Mouse (Mus musculus) layer of hippocampus, adult 18-20 months (tissue): ENCODE results near the gene C1qtnf1. TPM values are rescaled to one million over a fixed set of nuclear protein-coding genes. Genes with fewer than 3 reads are reported as not detected.

ENCODE experiments used
- DNase-seq, 2 experiments: peaks; one replicate each; pipeline ENCODE4 v3.0.0; 2022; ENCODE audit warnings: low spot score in 2 of 2
- total RNA-seq, 2 experiments: library from RNA; stranded (reverse); gene quantifications; 2 replicates each; pipeline ENCODE4 v1.2.3; 2021

C1qtnf1 gene
- total RNA-seq, 2 experiments from 2014 or later = 2.0 to 2.9 TPM

DNA sequence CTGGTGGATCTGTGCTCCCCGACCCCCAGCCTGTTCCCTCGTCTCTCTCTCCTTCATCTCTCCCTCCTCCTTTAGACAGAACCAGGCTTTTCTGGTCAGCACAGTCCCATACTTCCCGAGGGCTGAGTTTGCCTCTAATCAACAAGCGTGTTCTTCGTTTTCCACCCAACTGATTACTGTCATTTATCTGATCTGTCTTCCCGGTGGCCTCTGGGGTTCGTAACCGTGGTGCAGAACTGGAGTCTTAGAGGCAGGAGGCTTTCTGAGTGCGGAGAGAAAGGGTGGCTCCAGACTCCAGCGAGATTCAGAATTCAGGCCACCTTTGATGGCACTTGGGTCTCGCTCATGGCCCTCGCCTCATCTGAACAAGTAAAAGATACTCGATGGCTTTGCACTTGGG lies 6.1 kb downstream of the C1qtnf1 start:
- no peak for DNase-seq

DNA sequence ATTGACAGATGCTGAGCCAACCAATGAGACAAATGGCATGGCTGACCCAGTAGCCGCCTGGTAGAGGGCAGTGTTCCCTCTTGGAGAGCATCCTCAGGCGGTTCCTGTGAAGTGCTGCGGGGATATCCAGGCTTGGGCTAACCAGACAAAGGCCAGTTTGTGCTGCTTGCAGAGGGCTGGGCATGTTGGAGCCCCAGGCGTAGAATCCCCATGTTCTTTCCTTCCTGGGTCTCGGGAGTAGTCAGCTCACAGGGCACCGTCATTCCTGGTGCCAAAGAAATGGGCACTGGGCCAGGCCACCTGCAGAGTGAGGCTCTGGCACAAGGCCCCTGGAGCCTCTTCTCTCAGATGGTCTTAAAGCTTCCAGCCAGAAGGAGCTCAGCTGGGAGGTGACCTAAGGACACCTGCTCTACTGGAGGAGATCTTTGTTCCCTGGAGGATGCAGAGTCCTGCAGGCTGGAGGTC lies 8.5 kb downstream of the C1qtnf1 start:
- peak in 1 of 2 experiments; percentile 41 for DNase-seq

DNA sequence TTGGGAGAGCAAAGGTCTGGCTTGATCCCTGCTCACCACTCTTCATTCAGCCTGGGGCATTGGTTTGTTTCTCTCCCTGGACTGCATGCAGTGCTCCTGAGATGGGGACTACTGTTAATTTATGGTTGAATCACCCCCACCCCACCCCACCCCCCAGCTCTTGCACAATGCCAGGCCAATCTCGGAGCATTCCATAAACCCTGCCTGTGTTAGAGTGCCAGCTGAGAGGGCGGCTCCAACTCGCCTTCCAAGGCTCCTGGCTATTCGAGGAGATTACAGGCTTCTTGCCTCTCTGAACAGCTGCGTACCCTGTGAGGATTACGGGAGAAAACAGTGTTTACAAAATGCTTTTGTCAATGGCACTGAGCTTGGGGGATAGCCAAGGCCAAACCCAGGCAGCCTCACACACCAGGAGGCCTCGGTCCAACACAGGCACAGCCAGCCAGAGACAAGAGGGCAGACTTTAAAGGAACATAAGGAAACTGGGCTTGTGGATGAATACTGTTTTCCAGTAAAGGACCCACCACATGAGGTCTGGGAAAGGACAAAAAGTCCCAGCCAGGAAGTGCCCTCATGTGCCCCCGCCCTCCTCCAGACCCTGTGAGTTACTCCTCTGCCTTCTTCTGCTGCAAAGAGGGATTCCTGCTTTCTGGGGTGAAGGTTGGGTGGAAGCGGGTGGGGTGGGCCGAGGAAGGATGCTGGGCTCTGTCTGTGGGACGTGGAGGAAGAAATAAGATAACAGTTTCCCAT lies 10.8 kb downstream of the C1qtnf1 start:
- DNase-seq = no peak

DNA sequence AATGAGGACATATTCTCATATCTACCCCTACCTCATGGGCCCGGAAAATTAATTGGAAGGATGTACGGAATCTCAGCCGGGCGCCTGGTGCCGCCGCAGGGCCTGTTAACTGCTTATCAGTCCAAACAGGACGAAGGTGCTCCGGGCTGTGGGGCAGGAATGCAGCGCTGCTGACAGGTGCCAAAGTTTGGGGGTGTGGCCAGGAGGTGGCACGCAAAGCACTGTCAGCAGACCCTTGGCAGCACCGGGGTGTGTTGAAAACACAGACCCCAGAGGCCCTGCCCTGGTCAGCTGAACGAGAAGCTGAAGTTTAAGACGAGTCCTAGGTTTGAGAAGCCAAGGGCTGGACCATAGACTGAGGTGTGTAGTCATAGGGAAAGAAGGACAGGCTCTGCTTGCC lies 14.7 kb downstream of the C1qtnf1 start:
- DNase-seq = no peak

DNA sequence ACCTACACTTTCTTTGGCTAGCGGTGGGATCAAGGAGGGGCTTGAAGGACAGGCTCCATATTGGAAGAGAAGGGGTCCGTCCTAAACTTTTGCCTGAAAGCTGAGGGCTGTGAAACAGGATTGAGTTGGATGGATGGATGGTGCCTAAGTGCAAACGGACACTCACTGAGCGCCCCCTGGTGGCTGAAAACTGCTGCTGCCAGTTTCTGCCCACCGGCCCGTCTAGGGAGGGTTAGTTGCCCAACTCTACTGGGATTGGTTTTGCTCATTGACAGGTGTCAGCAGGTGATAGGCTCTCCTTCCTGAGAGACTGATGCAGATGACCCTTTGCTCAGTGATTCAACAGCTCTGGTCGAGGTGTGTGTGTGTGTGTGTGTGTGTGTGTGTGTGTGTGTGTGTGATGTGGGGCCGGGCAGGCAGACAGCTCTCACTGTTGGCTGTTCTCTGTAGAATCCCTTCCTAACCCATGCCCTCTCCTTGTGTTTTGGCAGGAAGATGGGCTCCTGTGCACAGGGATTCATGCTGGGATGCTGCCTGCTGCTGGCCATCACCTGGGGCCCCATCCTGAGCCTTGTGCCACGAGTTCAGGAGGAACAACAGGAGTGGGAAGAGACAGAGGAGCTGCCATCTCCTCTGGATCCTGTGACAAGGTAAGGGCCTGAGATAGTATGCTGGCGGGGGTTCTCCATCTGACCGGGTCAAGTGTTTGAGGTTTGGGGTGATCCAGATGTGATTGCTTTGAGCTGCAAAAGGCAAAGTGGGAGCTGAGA lies 15.4 kb downstream of the C1qtnf1 start:
- DNase-seq = peak in 1 of 2 experiments; percentile 69

- peak; percentile 61 to 80 for DNase-seq
Measured at GRCm38 (mm10) chr11:118445843-118446242, 17.8 kb downstream of the C1qtnf1 start.

- no peak for DNase-seq
Measured at GRCm38 (mm10) chr11:118447346-118447745, 19.3 kb downstream of the C1qtnf1 start.

DNA sequence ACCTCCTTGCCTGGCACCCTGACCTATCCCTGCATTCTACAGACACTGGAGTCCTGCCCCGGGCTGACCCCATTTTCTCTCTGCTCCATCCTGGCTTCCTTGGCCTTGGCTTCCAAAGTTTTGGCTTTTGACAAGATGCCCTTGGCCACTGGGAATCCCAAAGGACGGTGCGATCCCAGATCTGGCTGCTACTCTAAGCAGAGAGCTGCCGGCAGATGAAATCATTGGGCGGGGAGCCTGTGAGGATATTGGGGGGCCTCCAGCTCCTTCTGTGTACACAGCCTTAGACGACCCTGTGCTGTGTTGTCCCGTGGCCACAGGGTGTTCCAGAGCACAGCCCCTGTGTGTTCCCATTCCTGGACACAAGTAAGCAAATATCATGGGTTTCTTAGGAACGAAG lies 20.4 kb downstream of the C1qtnf1 start:
- no peak for DNase-seq

GRCm38 (mm10) chr11:118451211-118451610 lies 23.2 kb downstream of the C1qtnf1 start:
- DNase-seq = no peak

GRCm38 (mm10) chr11:118452955-118453354 lies 25.0 kb downstream of the C1qtnf1 start:
- no peak for DNase-seq

- no peak for DNase-seq
Measured at GRCm38 (mm10) chr11:118453886-118454671, 26.1 kb downstream of the C1qtnf1 start.

GRCm38 (mm10) chr11:118455788-118456187 lies 27.8 kb downstream of the C1qtnf1 start:
- DNase-seq = no peak

GRCm38 (mm10) chr11:118456937-118457336 lies 28.9 kb downstream of the C1qtnf1 start:
- peak in 1 of 2 experiments; percentile 53 for DNase-seq

DNA sequence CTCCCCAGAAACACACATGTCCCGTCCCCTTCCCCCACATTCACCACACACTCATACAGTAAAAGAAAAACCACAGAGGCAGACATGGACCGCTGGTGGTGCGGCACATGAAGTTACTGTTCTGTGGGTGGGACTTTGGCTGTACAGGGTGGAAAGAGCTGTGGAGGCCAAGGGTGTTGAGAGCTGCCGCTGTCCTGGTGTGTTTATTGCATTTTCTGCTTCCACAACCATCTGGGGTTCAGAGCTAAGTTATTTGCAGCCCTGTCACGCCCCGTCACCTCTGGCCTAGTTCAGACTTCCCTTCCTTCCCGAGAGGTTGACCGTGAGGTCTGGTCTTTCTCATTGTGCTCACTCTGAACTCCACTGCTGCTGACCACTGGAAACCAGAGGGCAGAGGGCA lies 31.0 kb downstream of the C1qtnf1 start:
- DNase-seq = no peak

DNA sequence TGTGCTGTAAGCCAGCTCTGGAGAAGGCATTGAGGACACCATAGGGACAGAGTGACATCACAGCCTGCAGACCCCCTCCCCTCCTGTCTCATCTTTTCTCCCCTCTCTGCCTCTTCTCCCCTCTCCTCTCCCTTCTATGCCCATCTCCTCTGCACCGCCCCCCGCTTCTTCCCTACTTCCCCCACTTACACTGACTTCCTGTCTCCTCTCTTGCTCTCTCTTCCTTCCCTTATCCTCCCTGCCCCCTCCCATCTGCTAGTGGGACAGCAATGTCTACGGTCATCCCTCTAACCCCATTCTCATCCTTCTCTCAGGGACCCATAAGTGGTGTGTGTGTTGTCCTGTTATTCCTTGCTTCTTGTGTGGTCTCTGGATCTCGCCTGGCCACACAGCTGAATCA lies 31.5 kb downstream of the C1qtnf1 start:
- DNase-seq = no peak

- DNase-seq = no peak
Measured at GRCm38 (mm10) chr11:118460280-118460679, 32.3 kb downstream of the C1qtnf1 start.

DNA sequence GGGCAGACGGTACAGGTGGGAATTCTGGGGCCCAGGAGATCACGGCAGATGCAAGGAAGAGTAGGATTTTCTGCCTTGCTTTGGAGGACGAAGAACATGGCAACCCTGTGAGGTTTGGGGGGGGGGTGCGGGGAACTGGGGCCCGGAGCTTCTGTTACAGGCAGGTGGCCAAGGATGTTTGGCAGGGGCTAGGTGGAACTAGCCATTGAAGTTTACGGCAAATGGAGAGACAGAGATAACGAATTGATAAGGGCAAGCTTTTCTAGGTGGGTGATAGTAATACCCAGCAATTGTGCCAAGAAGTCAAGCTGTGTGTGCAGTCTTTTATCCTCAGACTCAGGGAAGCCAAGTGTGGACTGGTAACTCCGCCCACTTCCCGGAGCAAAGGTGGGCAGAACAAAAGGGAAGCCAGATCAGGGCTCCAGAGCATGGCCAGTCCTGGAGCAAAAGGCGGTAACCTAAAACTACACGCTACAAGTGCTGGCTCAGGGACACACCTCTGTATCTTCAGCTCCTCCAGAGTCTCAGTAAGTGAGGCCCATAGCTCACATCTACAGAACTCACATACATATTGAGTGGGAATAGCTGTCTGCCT lies 39.5 kb downstream of the C1qtnf1 start:
- no peak for DNase-seq

- DNase-seq = no peak
Measured at GRCm38 (mm10) chr11:118469509-118470160, 41.6 kb downstream of the C1qtnf1 start.

GRCm38 (mm10) chr11:118470234-118470966 lies 42.4 kb downstream of the C1qtnf1 start:
- DNase-seq = no peak

GRCm38 (mm10) chr11:118471676-118472075 lies 43.7 kb downstream of the C1qtnf1 start:
- DNase-seq = no peak
